Mouse (Mus musculus): Measurements from ENCODE around the gene Rin1.

- TF ChIP-seq POLR2A (IDR thresholded peaks at IDR 0.05; ENCODE audit: low read depth, low read length): no peak; the same call in 1 of the 2 replicates
- no peak for TF ChIP-seq BHLHE40 (IDR thresholded peaks at IDR 0.05; ENCODE audit: low read depth, low read length)
Observed at GRCm38 (mm10) chr19:5098363-5099143, 48.3 kb downstream of the Rin1 start, which contains the start of gene Cnih2.

Measured in CH12.LX (cell line).